Mouse (Mus musculus): ENCODE data around the gene Gm48552.

- TF ChIP-seq CTCF (IDR thresholded peaks at IDR 0.05; ENCODE audit: insufficient read depth, low read length) (no peak), POLR2A (IDR thresholded peaks at IDR 0.05; ENCODE audit: borderline replicate concordance, extremely low read depth, low read depth, low read length) (no peak)
Observed at GRCm38 (mm10) chr10:81404082-81404481, 15.3 kb downstream of the Gm48552 start.

Data from lung, adult 2 months (tissue).